Mouse (Mus musculus) hindbrain, embryonic 16.5 days (tissue): ENCODE measurements around the gene H2afv. TPM values are rescaled to one million over a fixed set of nuclear protein-coding genes. Genes with fewer than 3 reads are reported as not detected.
A peak's percentile ranks its signal among the peaks of the same experiment; 100 is the strongest.

ENCODE experiments used
- ATAC-seq: fragments of 200-750 bp; cut with Nextera tagmentation; 2 replicates; pipeline ENCODE4 v1.8.0; 2017; ENCODE audit warnings: moderate TSS enrichment, moderate library complexity
- H3K27ac ChIP-seq: fragments of 300-500 bp; sonication (generic); 2 replicates; pipeline ENCODE4 v1.5.1; 2014; ENCODE audit warnings: low read depth, mild to moderate bottlenecking, control low read depth, low read length, moderate library complexity
- H3K27me3 ChIP-seq: fragments of 300-500 bp; sonication (generic); replicated peaks from 2 replicates; pipeline ENCODE4 v1.6.1; 2014; ENCODE audit warnings: low read length; ENCODE audit not compliant: control insufficient read depth, insufficient read depth
- H3K36me3 ChIP-seq: fragments of 300-500 bp; sonication (generic); 2 replicates; pipeline ENCODE4 v1.6.1; 2014; ENCODE audit warnings: mild to moderate bottlenecking, low read length, moderate library complexity, mixed read lengths; ENCODE audit not compliant: control insufficient read depth, insufficient read depth
- H3K4me1 ChIP-seq: fragments of 300-500 bp; sonication (generic); 2 replicates; pipeline ENCODE4 v1.6.1; 2014; ENCODE audit warnings: low read depth, low read length; ENCODE audit not compliant: control insufficient read depth, insufficient read depth
- H3K4me2 ChIP-seq: fragments of 300-500 bp; sonication (generic); 2 replicates; pipeline ENCODE4 v1.6.1; 2014; ENCODE audit warnings: mild to moderate bottlenecking, low read length, control low read depth, moderate library complexity
- H3K4me3 ChIP-seq: fragments of 300-500 bp; sonication (generic); 2 replicates; pipeline ENCODE4 v1.5.1; 2014; ENCODE audit warnings: mild to moderate bottlenecking, low read length, control low read depth, moderate library complexity
- H3K9ac ChIP-seq: fragments of 300-500 bp; sonication (generic); 2 replicates; pipeline ENCODE4 v1.6.1; 2014; ENCODE audit warnings: low read depth, mild to moderate bottlenecking, control low read depth, low read length, moderate library complexity
- H3K9me3 ChIP-seq: fragments of 300-500 bp; sonication (generic); 2 replicates; pipeline ENCODE4 v1.6.1; 2014; ENCODE audit warnings: mild to moderate bottlenecking, low read length, moderate library complexity; ENCODE audit not compliant: control insufficient read depth
- WGBS: fragments of 180-500 bp; shearing (Covaris S2); extraction: QIAGEN DNeasy Blood & Tissue Kit; methylation state at CpG from one replicate; pipeline ENCODE4 v1.1.7; 2014; 5-methylcytosine and 5-hydroxymethylcytosine counted together
- polyA plus RNA-seq: library from polyadenylated mRNA; unstranded; fragments of >200 nt; fragmentation: Nextera tagmentation; extraction: Ambion mirVana; gene quantifications from 2 replicates; pipeline ENCODE4 v1.2.1, GENCODE M21; 2015

Gene H2afv
- polyA plus RNA-seq, 1 experiment from 2014 or later = 223 TPM

DNA sequence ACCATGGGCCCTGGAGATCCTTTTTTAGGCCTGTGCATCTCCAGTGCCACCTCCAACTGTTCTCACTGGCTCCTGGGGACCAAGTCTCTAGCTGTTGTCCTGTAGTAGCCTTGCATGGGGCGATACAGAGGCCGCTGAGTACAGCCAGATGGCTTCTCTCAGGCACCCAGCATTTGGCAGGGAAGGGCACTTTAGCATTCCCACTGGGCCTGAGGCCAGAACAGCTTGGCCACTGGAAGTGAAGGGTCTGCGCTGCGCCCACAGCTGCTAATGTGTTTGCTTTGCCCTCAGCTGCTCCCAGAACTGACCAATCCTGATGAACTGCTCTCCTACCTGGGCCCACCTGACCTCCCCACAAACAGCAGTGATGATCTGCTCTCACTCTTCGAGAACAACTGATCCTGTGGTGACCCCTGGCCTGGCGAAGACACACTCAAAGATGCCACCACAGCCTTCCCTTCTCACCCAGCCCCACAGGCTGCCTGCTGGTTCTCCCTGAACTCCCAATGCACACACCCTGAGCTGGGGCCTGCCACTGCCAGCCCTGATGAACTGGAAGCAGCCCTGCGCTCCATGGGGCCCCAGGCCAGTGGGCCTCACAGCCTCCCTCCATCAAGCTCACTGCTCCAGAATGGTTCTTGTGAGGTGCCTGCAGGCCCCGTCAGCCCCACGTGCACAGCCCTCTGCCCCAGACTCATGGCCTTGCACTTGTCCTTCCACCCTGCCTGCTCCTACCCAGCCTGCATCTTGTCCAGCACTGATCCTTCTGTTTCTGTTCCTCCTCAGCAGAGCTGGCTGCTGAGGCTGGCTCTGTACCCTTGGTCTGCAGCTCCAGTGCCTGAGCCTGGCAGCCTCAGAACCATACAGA is 39.3 kb downstream of the H2afv start:
- WGBS = 84% methylated on average over 9 of the region's 9 CpGs
- ATAC-seq = 0 out of 2 replicates have a peak, but pooled peaks have one; percentile 14
- H3K9me3 ChIP-seq = no peaks in the 10 kb centered on the region
- H3K4me3 ChIP-seq = no peak overlapping the region
- peak overlapping the region; percentile 66 for H3K27ac ChIP-seq
- H3K4me1 ChIP-seq = peaks cover 18% of the 10 kb centered on the region
- H3K27me3 ChIP-seq = no peaks in the 10 kb centered on the region
- peaks cover 54% of the 10 kb centered on the region for H3K36me3 ChIP-seq
- H3K4me2 ChIP-seq = no peak overlapping the region
- 0 out of 2 replicates have a peak overlapping the region, but pooled peaks have one; percentile 28 for H3K9ac ChIP-seq

DNA sequence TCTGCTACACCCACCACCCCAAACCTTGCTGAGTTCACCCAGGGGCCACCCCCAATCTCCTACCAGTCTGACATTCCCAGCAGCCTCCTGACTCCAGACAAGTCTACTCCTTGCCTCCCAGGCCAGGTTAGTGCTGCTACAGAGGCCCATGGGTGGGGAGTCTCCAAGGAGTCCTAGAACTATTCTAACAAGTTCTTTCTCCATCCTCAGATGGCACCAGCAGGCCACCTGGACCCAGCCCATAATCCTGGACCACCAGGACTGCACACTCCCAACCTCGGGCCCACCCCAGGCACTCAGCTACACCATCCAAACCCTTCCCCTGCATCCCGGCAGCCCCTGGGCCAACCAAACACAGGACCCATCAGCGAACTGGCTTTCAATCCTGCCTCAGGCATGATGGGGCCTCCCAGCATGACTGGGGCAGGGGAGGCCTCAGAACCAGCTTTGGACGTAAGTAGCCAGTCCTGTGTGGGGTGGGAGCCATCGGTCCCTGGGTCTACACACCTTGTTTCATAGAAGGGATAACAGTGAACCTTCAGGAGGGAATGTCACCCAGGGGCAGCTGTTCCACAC is 40.3 kb downstream of the H2afv start:
- peaks cover 18% of the 10 kb centered on the region for H3K4me1 ChIP-seq
- no peaks in the 10 kb centered on the region for H3K9me3 ChIP-seq
- 94% methylated on average over 5 of the region's 5 CpGs for WGBS
- H3K9ac ChIP-seq = no peak overlapping the region
- H3K4me3 ChIP-seq = no peak overlapping the region
- H3K36me3 ChIP-seq = peaks cover 64% of the 10 kb centered on the region
- no peaks in the 10 kb centered on the region for H3K27me3 ChIP-seq
- H3K27ac ChIP-seq = no peak overlapping the region
- H3K4me2 ChIP-seq = no peak overlapping the region
- no peak for ATAC-seq

DNA sequence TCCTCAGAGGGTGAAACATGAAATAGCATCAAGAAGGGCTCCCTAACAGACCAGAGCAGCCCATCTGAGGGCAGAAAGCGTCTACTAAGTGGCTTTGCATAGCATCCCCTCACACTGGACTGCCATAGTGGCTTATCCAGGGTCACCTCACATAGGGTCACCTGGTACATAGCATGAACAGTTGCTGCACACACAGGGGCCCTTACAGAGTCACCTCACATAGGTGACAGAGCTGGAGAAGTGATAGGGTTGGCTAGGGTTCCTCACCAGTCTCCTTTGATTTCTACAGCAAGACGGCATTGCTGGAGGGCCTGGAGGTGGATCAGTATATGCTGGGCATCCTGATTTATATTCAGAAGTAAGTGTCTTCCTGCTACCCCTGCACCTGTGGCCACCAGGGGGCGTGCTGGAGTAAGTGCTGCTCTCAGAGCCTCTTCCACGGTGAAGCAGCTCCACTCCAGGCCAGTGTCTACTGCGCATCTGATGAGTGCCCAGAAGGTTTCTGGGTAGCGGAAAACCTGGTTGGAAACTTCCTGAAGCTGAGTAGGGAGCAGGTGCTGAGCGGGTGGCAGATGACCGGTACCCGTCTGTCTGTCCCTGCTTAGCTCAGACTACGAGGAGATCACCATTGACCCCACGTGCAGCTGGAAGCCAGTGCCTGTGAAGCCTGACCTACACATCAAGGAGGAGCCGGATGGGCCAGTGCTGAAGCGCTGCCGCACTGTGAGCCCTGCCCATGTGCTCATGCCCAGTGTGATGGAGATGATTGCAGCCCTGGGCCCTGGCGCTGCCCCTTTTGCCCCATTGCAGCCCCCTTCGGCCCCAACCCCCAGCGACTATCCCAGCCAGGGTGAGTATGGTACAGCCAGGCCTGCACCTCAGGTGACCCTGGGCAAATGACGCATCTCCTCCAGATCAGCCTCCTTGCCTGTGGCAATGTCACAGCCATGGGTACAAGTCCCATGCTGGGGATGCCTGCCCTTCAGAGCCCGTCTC is 41.4 kb downstream of the H2afv start:
- Histone ChIP-seq H3K9me3 (no peaks in the 10 kb centered on the region), H3K36me3 (peaks cover 74% of the 10 kb centered on the region), H3K4me1 (peaks cover 18% of the 10 kb centered on the region), H3K4me2 (no peak overlapping the region), H3K9ac (no peak overlapping the region), H3K27me3 (no peaks in the 10 kb centered on the region), H3K4me3 (no peak overlapping the region), H3K27ac (no peak overlapping the region)
- ATAC-seq = no peak
- 89% methylated on average over 19 of the region's 19 CpGs for WGBS

DNA sequence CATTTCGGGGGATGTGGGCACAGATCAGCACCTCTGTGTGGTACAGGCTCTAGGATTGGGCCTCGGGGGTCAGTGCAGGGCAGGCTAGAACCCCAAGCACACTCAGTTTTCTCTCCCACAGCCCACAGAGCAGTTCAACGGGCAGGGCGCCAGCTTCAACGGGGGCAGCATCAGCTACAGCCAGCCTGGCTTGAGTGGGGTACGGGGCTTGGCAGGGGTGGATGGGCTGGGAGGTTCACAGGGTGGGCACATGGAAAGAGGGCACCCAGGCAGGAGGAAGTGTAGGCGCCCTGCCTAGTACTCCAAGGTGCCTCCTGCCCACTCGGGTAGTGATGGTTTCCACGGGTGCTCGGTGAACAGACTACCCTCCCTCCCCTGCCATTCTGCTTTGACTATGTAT is 46.1 kb downstream of the H2afv start:
- no peak overlapping the region for H3K27ac ChIP-seq
- H3K36me3 ChIP-seq = peaks cover 73% of the 10 kb centered on the region
- 0 out of 2 replicates have a peak, but pooled peaks have one; percentile 6 for ATAC-seq
- H3K9me3 ChIP-seq = no peaks in the 10 kb centered on the region
- no peak overlapping the region for H3K9ac ChIP-seq
- no peak overlapping the region for H3K4me2 ChIP-seq
- 93% methylated on average over 10 of the region's 10 CpGs for WGBS
- H3K4me1 ChIP-seq = no peaks in the 10 kb centered on the region
- H3K4me3 ChIP-seq = no peak overlapping the region
- H3K27me3 ChIP-seq = no peaks in the 10 kb centered on the region

DNA sequence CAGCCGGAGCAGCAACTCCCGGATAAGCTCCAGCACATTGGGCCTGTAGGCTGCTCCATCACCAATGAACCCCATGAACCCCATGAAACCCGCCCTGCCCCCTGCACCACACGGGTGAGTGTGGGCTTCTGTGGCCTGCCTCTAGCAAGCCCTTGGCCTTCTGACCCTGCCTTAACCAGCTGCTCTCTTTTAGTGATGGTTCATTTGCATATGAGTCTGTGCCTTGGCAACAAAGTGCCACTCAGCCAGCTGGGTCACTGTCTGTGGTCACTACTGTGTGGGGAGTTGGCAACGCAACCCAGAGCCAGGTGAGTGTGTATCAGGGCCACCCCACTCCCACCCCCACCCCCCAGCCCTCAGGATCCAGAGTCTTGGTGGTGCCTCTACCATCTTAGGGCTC is 48.7 kb downstream of the H2afv start:
- Histone ChIP-seq H3K4me3 (no peak overlapping the region), H3K4me1 (peaks cover 10% of the 10 kb centered on the region), H3K36me3 (peaks cover 58% of the 10 kb centered on the region), H3K9me3 (no peaks in the 10 kb centered on the region), H3K4me2 (no peak overlapping the region), H3K9ac (no peak overlapping the region), H3K27ac (no peak overlapping the region), H3K27me3 (no peaks in the 10 kb centered on the region)
- no peak for ATAC-seq
- 63% methylated on average over 5 of the region's 5 CpGs for WGBS

DNA sequence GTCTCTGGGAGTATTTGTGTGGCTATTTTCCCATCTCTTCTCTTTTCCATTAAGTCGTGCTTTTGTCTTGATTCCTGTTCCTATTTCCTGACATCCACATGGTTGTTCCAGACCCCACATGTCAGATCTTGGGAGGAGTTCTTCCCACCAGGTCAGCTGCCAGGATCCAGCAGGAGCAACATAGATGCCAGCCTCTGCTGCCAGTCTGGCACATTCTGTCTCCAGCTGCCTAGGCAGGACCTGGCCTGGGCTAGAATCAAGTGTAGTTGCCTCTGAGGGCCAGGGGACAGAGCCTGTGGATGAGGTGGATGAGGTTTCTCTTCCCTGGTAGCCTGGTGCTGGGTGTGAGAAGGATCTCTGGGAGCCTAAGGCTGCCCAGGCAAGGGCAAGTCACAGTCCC is 50.4 kb downstream of the H2afv start:
- H3K27ac ChIP-seq = no peak overlapping the region
- peaks cover 42% of the 10 kb centered on the region for H3K36me3 ChIP-seq
- ATAC-seq = no peak
- WGBS = 82% methylated on average over 1 of the region's 1 CpGs
- no peaks in the 10 kb centered on the region for H3K9me3 ChIP-seq
- H3K27me3 ChIP-seq = no peaks in the 10 kb centered on the region
- H3K4me3 ChIP-seq = no peak overlapping the region
- H3K4me2 ChIP-seq = no peak overlapping the region
- H3K9ac ChIP-seq = no peak overlapping the region
- H3K4me1 ChIP-seq = peaks cover 16% of the 10 kb centered on the region

DNA sequence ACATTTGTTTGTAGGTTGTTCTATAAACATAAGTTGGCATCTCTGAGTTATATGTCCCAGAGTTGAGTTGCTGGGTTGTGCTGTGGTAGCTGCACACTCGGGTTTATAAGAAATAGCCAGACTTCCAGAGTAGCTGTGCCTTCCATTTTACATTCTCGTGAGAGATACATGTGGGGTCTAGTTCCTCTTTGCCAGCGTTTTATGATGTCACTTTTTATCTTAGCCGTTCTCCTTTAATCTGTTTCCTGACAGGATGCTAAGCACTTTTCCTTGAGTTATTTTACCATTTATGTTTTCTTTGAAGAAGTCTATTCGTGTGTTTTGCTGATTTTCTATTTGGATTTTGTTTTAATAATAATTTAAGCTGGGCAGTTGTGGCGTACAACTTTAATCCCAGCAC is 51.4 kb downstream of the H2afv start:
- Histone ChIP-seq H3K27ac (no peak overlapping the region), H3K27me3 (no peaks in the 10 kb centered on the region), H3K4me1 (peaks cover 16% of the 10 kb centered on the region), H3K4me2 (no peak overlapping the region), H3K36me3 (peaks cover 34% of the 10 kb centered on the region), H3K4me3 (no peak overlapping the region), H3K9ac (no peak overlapping the region), H3K9me3 (no peaks in the 10 kb centered on the region)
- WGBS = 88% methylated on average over 6 of the region's 6 CpGs
- no peak for ATAC-seq

DNA sequence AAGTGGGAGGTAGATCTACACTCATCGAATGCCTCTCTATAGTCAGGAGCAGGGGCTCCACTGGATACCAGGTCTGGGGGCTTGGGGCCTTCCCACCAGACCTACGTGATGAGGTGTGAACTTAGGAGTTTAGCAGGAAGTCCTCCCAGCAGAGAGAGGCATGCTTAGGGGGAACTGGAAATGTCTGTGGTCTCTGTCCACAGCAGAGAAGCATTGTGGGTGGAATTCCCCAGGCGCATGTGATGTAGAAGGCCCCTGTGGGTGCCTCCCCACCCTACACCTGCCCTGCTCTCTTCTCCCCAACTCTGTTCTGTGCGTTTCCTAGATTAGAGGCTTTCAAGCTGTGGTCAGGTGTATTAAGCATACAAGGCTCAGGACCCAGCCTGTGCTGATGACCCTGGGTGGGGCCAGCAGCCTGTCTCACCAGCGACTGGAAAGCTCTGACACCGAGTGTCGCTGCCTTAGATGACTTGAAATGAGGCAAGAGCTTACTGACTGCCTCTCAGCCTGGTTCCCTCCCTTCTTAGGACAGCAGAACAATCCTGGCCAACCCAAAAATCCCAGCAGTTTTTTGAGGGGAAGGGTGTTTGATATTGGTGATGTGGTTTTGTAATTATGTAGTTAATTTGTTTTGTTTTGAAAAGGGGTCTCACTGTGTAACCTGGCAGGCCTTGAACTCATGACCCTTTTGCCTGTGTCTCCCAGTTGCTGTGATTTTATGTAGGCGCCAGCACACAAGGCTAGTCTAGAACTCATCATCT is 52.5 kb downstream of the H2afv start:
- WGBS = 89% methylated on average over 8 of the region's 8 CpGs
- H3K27ac ChIP-seq = no peak overlapping the region
- H3K36me3 ChIP-seq = peaks cover 23% of the 10 kb centered on the region
- no peak for ATAC-seq
- H3K4me2 ChIP-seq = no peak overlapping the region; the same call in 1 of the 2 replicates
- H3K4me1 ChIP-seq = peaks cover 16% of the 10 kb centered on the region
- H3K4me3 ChIP-seq = no peak overlapping the region
- no peaks in the 10 kb centered on the region for H3K9me3 ChIP-seq
- no peaks in the 10 kb centered on the region for H3K27me3 ChIP-seq
- no peak overlapping the region for H3K9ac ChIP-seq
